Mouse (Mus musculus) megakaryocyte, embryonic 14.5 days (primary cell): ENCODE results near the gene Rpl5.

Source experiments
- FLI1 ChIP-seq: IDR thresholded peaks from 2 replicates; pipeline ENCODE4 v1.6.1; 2012; ENCODE audit warnings: low read length, inconsistent platforms, mixed read lengths
- GATA1 ChIP-seq: IDR thresholded peaks from 3 replicates; pipeline ENCODE4 v1.6.1; 2012; ENCODE audit warnings: mixed read lengths, low read length, inconsistent platforms, borderline replicate concordance

DNA sequence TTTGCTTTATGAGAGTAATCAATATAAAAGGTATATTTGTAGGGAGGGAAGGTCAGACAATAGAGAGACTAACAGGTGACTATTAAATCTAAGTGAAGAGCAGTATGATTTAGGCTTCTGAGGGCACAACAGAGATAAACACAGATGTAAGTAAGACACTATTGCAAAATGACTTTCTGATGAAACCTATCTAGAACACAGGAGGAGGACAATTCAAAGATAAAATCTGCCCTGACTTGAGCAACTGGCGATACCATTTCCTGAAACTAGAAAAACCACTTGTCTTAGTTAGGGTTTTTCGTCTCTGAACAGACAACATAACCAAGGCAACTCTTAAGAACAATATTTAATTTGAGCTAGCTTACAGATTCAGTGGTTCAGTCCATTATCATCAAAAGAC is 44.8 kb upstream of the Rpl5 start:
- TF ChIP-seq FLI1 (no peak), GATA1 (no peak)
